Mouse (Mus musculus) cerebellum, adult 2 months (tissue): ENCODE data around the gene Serpina6.

Experiments used
- CTCF ChIP-seq: fragments of 200-500 bp; IDR thresholded peaks from 2 replicates; pipeline ENCODE4 v1.5.1; 2011; ENCODE audit warnings: low read depth, mild to moderate bottlenecking, control low read depth, low read length, moderate library complexity, borderline replicate concordance; ENCODE audit not compliant: insufficient read depth
- POLR2A ChIP-seq: fragments of 200-500 bp; IDR thresholded peaks from 2 replicates; pipeline ENCODE4 v1.6.1; 2011; ENCODE audit warnings: low read length, control low read depth, borderline replicate concordance; ENCODE audit not compliant: insufficient read depth

DNA sequence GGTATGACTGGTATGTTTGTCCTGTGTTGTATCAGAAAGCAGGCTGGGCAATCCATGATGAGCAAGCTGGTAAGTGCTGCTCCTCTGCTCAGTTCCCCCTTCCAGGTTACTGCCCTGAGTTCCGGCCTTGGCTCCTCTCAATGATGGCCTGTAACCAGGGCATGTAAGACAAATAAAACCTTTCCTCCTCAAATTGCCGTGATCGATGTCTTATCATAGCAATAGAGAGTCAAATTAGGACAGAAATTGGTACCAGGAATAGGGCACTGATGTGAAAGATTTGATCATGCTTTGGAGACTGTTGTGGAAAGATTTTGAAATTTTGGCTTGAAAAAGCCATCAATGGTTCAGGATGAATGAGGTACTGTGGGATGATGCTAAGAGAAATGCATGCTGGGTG lies 8.3 kb upstream of the Serpina6 start:
- TF ChIP-seq CTCF (no peak), POLR2A (no peak)
